Mouse (Mus musculus) liver, embryonic 14.5 days (tissue): ENCODE measurements around the gene Dsn1. TPM values are rescaled to one million over a fixed set of nuclear protein-coding genes. Genes with fewer than 3 reads are reported as not detected.

Experiments used
- ATAC-seq: fragments of 200-750 bp; cut with Nextera tagmentation; 2 replicates; pipeline ENCODE4 v1.8.0; 2017; ENCODE audit warnings: moderate number of reproducible peaks, mild to moderate bottlenecking, moderate library complexity; ENCODE audit not compliant: insufficient read depth
- DNase-seq, 3 experiments: peaks; one replicate each; pipeline ENCODE4 v3.0.0-alpha.2; 2012 to 2013; ENCODE audit warnings: low read depth in 3 of 3, low spot score in 3 of 3
- H3K27ac ChIP-seq: fragments of 300-500 bp; sonication (generic); 2 replicates; pipeline ENCODE4 v1.5.1; 2014; ENCODE audit warnings: moderate library complexity, mild to moderate bottlenecking, control low read depth, inconsistent platforms
- H3K27me3 ChIP-seq: fragments of 300-500 bp; sonication (generic); 2 replicates; pipeline ENCODE4 v1.6.1; 2014; ENCODE audit warnings: mild to moderate bottlenecking, low read length, moderate library complexity; ENCODE audit not compliant: control insufficient read depth, insufficient read depth
- H3K36me3 ChIP-seq: fragments of 300-500 bp; sonication (generic); replicated peaks from 2 replicates; pipeline ENCODE4 v1.6.1; 2014; ENCODE audit warnings: low read depth; ENCODE audit not compliant: control insufficient read depth, insufficient read depth
- H3K4me1 ChIP-seq, 2 experiments: fragments of 200-500 bp in 1 of 2; fragments of 300-500 bp in 1 of 2; sonication (generic) in 1 of 2; replicated peaks; 2 replicates each; pipeline ENCODE4 v1.6.1; 2012 to 2014; ENCODE audit warnings: antibody characterized with exemption in 1 of 2, inconsistent platforms in 1 of 2, low read length in 1 of 2; ENCODE audit not compliant: control insufficient read depth in 2 of 2, insufficient read depth in 2 of 2
- H3K4me2 ChIP-seq: fragments of 300-500 bp; sonication (generic); 2 replicates; pipeline ENCODE4 v1.6.1; 2014; ENCODE audit warnings: low read depth, mild to moderate bottlenecking, control low read depth, moderate library complexity
- H3K4me3 ChIP-seq, 2 experiments: fragments of 200-500 bp in 1 of 2; fragments of 300-500 bp in 1 of 2; sonication (generic) in 1 of 2; 2 replicates each; pipeline ENCODE4 v1.5.1; 2012 to 2014; ENCODE audit warnings: low read depth in 2 of 2, low read length in 2 of 2, mild to moderate bottlenecking in 2 of 2, control low read depth in 1 of 2, inconsistent platforms in 1 of 2, moderate library complexity in 1 of 2; ENCODE audit not compliant: insufficient read depth in 1 of 2
- H3K9ac ChIP-seq: fragments of 300-500 bp; sonication (generic); replicated peaks from 2 replicates; pipeline ENCODE4 v1.6.1; 2014; ENCODE audit warnings: mild to moderate bottlenecking, control low read depth, moderate library complexity
- H3K9me3 ChIP-seq: fragments of 300-500 bp; sonication (generic); 2 replicates; pipeline ENCODE4 v1.6.1; 2016; ENCODE audit warnings: low read length, mixed read lengths; ENCODE audit not compliant: control insufficient read depth
- CTCF ChIP-seq: IDR thresholded peaks from 2 replicates; pipeline ENCODE4 v1.5.1; 2016; ENCODE audit warnings: antibody characterized with exemption, low read depth, control low read depth
- EP300 ChIP-seq: IDR thresholded peaks from 2 replicates; pipeline ENCODE4 v1.6.1; 2016; ENCODE audit warnings: antibody characterized with exemption, low read depth
- WGBS: fragments of 180-500 bp; shearing (Covaris S2); extraction: QIAGEN DNeasy Blood & Tissue Kit; methylation state at CpG from one replicate; pipeline ENCODE4 v1.1.7; 2014; ENCODE audit not compliant: insufficient replicate concordance; 5-methylcytosine and 5-hydroxymethylcytosine counted together
- polyA plus RNA-seq, 2 experiments: library from polyadenylated mRNA; depleted of rRNA in 1 of 2; stranded (reverse) in 1 of 2; unstranded in 1 of 2; fragments of >200 nt; fragmentation: Nextera tagmentation in 1 of 2; extraction: Ambion mirVana in 1 of 2; gene quantifications; 2 replicates each; pipeline versions ENCODE4 v1.2.1 to v1.2.3; 2012 to 2014

Dsn1 gene
- polyA plus RNA-seq, 2 experiments, result 19.2 to 30.2 TPM

DNA sequence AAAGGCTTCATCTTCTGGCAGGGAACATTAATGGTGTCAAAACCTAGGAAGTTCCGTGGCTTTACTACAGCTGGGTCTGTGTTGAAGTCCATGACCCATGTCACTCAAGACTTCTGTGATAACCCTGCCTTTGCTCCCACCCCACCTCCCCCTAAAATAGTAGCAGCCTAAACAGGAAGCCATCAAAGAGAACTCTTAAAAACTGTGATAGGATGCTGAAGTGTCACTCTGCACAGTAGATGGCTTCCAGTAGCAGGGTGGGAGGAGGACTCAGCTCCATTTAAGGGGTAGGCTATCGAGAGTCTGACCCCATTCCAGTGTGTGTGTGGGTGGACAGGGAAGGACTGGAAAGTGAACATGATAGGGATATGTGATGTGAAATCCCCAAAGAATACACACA, 32.0 kb downstream of the Dsn1 start:
- Histone ChIP-seq H3K4me1 (peaks cover 0 to 4% of the 10 kb centered on the region in 2 experiments; a peak in 1 of 4 replicates), H3K27ac (no peak overlapping the region), H3K4me2 (no peak overlapping the region), H3K27me3 (no peaks in the 10 kb centered on the region), H3K36me3 (no peaks in the 10 kb centered on the region), H3K9ac (no peak overlapping the region), H3K4me3 (no peak overlapping the region), H3K9me3 (no peaks in the 10 kb centered on the region)
- ATAC-seq (no peak), DNase-seq (no peak)
- 29% methylated on average over 2 of the region's 2 CpGs for WGBS
- no peak for TF ChIP-seq EP300
- no peak for TF ChIP-seq CTCF

DNA sequence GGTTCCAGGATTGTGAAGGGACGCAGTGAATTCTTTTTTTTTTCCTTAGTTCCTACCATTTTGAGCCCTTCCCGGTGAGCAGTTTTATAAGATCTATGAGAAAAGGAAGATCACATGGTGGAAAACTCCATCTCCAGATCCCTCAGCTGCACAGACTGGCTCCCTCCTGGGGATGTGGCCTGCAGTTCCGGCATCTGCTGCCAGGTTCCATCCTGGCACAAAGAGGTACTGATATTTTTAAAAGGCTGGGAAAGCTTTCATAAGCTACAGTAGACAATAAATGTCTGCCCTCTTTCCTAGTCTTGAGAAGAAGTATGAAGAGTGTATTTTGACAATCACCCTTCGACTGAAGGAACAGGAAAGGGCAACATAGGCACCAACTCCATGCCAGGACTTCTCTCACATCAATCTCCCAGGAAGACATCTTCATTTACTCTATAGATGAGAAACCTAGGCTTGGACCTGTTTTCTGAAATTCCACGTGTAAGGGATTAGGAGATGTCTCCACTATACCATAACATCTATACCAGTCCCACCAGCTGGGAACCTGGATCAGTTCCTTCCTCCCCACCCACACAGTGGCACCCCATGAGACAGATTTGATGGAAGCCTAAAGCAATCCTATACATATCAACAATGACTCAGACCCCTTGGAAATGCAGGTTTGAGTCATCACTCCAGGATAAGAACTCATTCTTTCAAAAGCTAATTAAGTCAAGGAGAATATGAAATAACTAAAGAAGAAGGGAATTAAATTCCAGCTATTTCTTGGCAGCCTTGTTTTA, 33.4 kb downstream of the Dsn1 start:
- Histone ChIP-seq H3K9ac (no peak overlapping the region), H3K9me3 (no peaks in the 10 kb centered on the region), H3K4me1 (peaks cover 0 to 4% of the 10 kb centered on the region in 2 experiments; a peak in 1 of 4 replicates), H3K4me2 (no peak overlapping the region), H3K27ac (no peak overlapping the region), H3K27me3 (no peaks in the 10 kb centered on the region), H3K4me3 (no peak overlapping the region), H3K36me3 (no peaks in the 10 kb centered on the region)
- TF ChIP-seq CTCF (no peak), EP300 (no peak)
- WGBS, result 81% methylated on average over 5 of the region's 5 CpGs
- DNase-seq, result no peak
- no peak for ATAC-seq

DNA sequence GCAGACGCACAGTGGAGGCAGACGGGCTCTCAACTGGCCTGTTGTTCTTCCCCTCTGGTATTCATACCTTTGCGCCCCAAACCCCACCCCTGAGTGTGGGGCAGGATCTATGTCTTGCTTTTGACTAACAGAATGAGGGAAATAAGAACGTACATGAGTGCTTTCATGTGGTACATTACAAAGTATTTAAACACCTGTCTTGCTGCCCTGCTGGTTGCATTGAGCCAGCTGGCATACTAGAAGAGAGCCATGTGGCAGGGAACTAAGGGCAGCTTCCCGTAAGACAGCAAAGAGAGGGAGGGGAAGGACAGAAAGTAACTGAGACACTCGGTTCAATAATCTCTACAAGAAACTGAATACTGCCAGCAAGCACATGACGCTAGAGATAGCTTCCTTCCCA, 36.7 kb downstream of the Dsn1 start:
- ATAC-seq, result no peak

DNA sequence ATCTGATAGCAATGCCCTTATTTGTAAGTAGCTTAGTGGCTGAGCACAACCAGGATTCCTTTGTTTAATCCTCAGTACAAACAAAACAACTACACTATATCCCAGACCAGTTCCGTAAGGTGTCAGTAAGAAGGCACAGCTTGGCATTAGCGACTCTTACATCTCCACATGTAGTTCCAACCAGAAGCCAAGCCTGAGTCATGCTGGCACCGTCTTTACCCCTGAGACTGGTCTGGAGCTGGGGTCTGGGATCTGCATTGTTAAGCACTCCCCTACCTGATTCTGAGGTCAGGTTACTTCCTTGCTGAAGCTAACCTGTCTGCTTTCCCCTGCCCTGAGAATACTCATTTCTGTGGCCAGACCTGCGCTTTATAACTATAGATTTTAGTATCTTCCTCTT, 38.5 kb downstream of the Dsn1 start:
- H3K27ac ChIP-seq, result no peak overlapping the region
- 81% methylated on average over 4 of the region's 4 CpGs for WGBS

More for the DNA sequence above, 36.7 kb downstream of the Dsn1 start:
- Histone ChIP-seq H3K4me1 (peaks cover 0 to 5% of the 10 kb centered on the region in 2 experiments; a peak in 2 of 4 replicates), H3K36me3 (no peaks in the 10 kb centered on the region), H3K27me3 (no peaks in the 10 kb centered on the region), H3K9me3 (no peaks in the 10 kb centered on the region), H3K27ac (no peak overlapping the region), H3K4me3 (no peak overlapping the region), H3K4me2 (no peak overlapping the region), H3K9ac (no peak overlapping the region)
- TF ChIP-seq EP300 (no peak), CTCF (no peak)
- WGBS, result 59% methylated on average over 7 of the region's 7 CpGs
- DNase-seq, result no peak

GRCm38 (mm10) chr2:156967388-156967787, 39.6 kb downstream of the Dsn1 start:
- H3K4me3 ChIP-seq, result no peak overlapping the region
- no peak overlapping the region for H3K9ac ChIP-seq
- H3K4me2 ChIP-seq, result no peak overlapping the region
- H3K27me3 ChIP-seq, result no peaks in the 10 kb centered on the region
- TF ChIP-seq CTCF (no peak), EP300 (no peak)
- H3K4me1 ChIP-seq, result peaks cover 0 to 2% of the 10 kb centered on the region in 2 experiments; a peak in 1 of 4 replicates
- no peak overlapping the region for H3K27ac ChIP-seq
- no peaks in the 10 kb centered on the region; the same call in 1 of the 2 replicates for H3K36me3 ChIP-seq
- ATAC-seq, result no peak
- DNase-seq, result no peak
- 62% methylated on average over 6 of the region's 6 CpGs for WGBS
- no peaks in the 10 kb centered on the region for H3K9me3 ChIP-seq

More for the DNA sequence above, 38.5 kb downstream of the Dsn1 start:
- Histone ChIP-seq H3K27me3 (no peaks in the 10 kb centered on the region), H3K4me2 (no peak overlapping the region), H3K36me3 (no peaks in the 10 kb centered on the region; the same call in 1 of the 2 replicates), H3K4me3 (no peak overlapping the region), H3K4me1 (peaks cover 0 to 2% of the 10 kb centered on the region in 2 experiments; a peak in 1 of 4 replicates), H3K9me3 (no peaks in the 10 kb centered on the region), H3K9ac (no peak overlapping the region)
- DNase-seq (no peak), ATAC-seq (no peak)
- TF ChIP-seq EP300 (no peak), CTCF (no peak)
